Mouse (Mus musculus) ES-E14 (cell line): Measurements from ENCODE around the gene Elfn1. TPM values are rescaled to one million over a fixed set of nuclear protein-coding genes. Genes with fewer than 3 reads are reported as not detected.

Experiments used
- DNase-seq: peaks from one replicate; pipeline ENCODE4 v3.0.0-alpha.2; 2013; ENCODE audit warnings: low read depth, low spot score
- H3K27ac ChIP-seq: 2 replicates; pipeline ENCODE4 v1.5.1; 2012; ENCODE audit warnings: low read depth, mild to moderate bottlenecking, low read length, moderate library complexity, mixed read lengths; ENCODE audit not compliant: poor library complexity, insufficient read depth, severe bottlenecking
- H3K36me3 ChIP-seq: 2 replicates; pipeline ENCODE4 v1.6.1; 2012; ENCODE audit warnings: mild to moderate bottlenecking, low read length, moderate library complexity, mixed read lengths; ENCODE audit not compliant: control insufficient read depth, poor library complexity, insufficient read depth, severe bottlenecking
- H3K4me1 ChIP-seq, 2 experiments: fragments of 150-350 bp in 1 of 2; sonication (generic) in 1 of 2; 2 replicates each; pipeline ENCODE4 v1.6.1; 2012; ENCODE audit warnings: low read length in 2 of 2, mild to moderate bottlenecking in 1 of 2, mixed read lengths in 1 of 2; ENCODE audit not compliant: control insufficient read depth in 2 of 2, insufficient read depth in 2 of 2, poor library complexity in 1 of 2
- H3K4me3 ChIP-seq, 2 experiments: fragments of 150-350 bp in 1 of 2; sonication (generic) in 1 of 2; 2 replicates each; pipeline ENCODE4 v1.5.1; 2012; ENCODE audit warnings: low read length in 2 of 2, low read depth in 1 of 2, mild to moderate bottlenecking in 1 of 2, mixed read lengths in 1 of 2; ENCODE audit not compliant: insufficient read depth in 1 of 2, poor library complexity in 1 of 2, severe bottlenecking in 1 of 2
- H3K9ac ChIP-seq: 2 replicates; pipeline ENCODE4 v1.6.1; 2012; ENCODE audit warnings: low read depth, mild to moderate bottlenecking, low read length, mixed read lengths; ENCODE audit not compliant: poor library complexity, insufficient read depth, severe bottlenecking
- H3K9me3 ChIP-seq: fragments of 150-350 bp; sonication (generic); 2 replicates; pipeline ENCODE4 v1.6.1; 2012; ENCODE audit warnings: low read depth, mild to moderate bottlenecking, low read length; ENCODE audit not compliant: control insufficient read depth, insufficient read depth
- CHD2 ChIP-seq: IDR thresholded peaks from 2 replicates; pipeline ENCODE4 v1.6.1; 2014; ENCODE audit warnings: mild to moderate bottlenecking, low read depth, low read length, inconsistent platforms
- HCFC1 ChIP-seq: IDR thresholded peaks from 2 replicates; pipeline ENCODE4 v1.6.1; 2012; ENCODE audit warnings: low read length, inconsistent platforms, borderline replicate concordance; ENCODE audit not compliant: insufficient read depth
- MAFK ChIP-seq: IDR thresholded peaks from 2 replicates; pipeline ENCODE4 v1.6.1; 2014; ENCODE audit warnings: mild to moderate bottlenecking, low read depth, low read length, inconsistent platforms; ENCODE audit not compliant: insufficient read depth
- ZC3H11A ChIP-seq: IDR thresholded peaks from 2 replicates; pipeline ENCODE4 v1.6.1; 2012; ENCODE audit warnings: low read depth, mild to moderate bottlenecking, inconsistent platforms, low read length, borderline replicate concordance
- ZNF384 ChIP-seq: IDR thresholded peaks from 2 replicates; pipeline ENCODE4 v1.6.1; 2012; ENCODE audit warnings: low read depth, low read length, inconsistent platforms
- in situ Hi-C, 2 experiments: fragments of 600-800 bp; cut with MboI; formaldehyde crosslinking; loops; one replicate each; pipeline ENCODE4 v1.15.1; 2025; ENCODE audit warnings: low sequenced_read_pairs in 2 of 2, inconsistent platforms in 1 of 2; ENCODE audit not compliant: unreplicated experiment in 2 of 2
- total RNA-seq: library from RNA; depleted of rRNA; stranded (reverse); fragments of 300-350 nt; gene quantifications from 2 replicates; pipeline ENCODE4 v1.2.3, GENCODE M21; 2012

Gene Elfn1
- total RNA-seq, 1 experiment, result 1.1 TPM

GRCm38 (mm10) chr5:139949363-139949762 lies 41.6 kb downstream of the Elfn1 start:
- H3K9ac ChIP-seq, result peak overlapping the region; percentile 61
- TF ChIP-seq ZNF384, result no peak
- H3K36me3 ChIP-seq, result no peaks in the 10 kb centered on the region
- DNase-seq, result no peak
- H3K9me3 ChIP-seq, result no peaks in the 10 kb centered on the region
- peak overlapping the region; percentile 27; the same call in 1 of the 2 replicates for H3K27ac ChIP-seq
- H3K4me3 ChIP-seq, result peak overlapping the region in 1 of 2 experiments; percentile 5; a peak in 1 of 4 replicates
- H3K4me1 ChIP-seq, result peaks cover 2 to 24% of the 10 kb centered on the region in 2 experiments; a peak in 2 of 4 replicates
- in situ Hi-C loops, result no loop called here

DNA sequence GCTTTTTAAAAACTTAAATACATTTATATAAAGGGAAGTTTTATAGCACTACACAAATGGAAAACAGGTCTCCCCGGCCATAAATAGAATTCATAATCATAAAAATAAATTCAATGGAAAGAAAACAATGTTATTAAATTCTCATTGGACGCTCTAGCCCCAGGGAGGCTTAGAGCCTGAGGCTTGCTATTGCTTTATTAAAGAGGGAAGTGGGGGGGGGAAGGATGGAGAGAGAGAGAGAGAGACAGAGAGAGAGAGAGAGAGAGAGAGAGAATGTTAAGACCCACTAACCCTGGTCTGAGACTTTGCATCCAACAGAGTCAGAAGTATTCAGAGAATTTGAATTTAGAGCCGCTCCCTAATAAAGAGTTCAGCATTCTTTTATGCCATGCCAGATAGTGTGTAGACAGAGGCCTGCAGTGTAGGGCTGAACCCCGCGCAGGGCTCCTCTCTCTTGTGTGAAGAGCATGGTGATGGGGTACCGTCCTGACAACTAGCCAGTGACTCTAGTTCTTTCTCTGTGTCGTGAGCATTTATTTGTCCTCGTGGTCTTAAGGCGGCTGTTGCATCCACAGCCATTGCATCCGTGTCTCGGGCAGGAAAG lies 42.3 kb downstream of the Elfn1 start:
- no peak for TF ChIP-seq ZC3H11A
- TF ChIP-seq HCFC1, result no peak
- TF ChIP-seq CHD2, result no peak
- TF ChIP-seq MAFK, result no peak
- TF ChIP-seq ZNF384, result no peak
- in situ Hi-C loops, result no loop called here
- Histone ChIP-seq H3K4me3 (no peak overlapping the region), H3K27ac (no peak overlapping the region), H3K4me1 (peaks cover 0 to 20% of the 10 kb centered on the region in 2 experiments; a peak in 2 of 4 replicates), H3K36me3 (no peaks in the 10 kb centered on the region), H3K9ac (peak overlapping the region; percentile 5; the same call in 1 of the 2 replicates), H3K9me3 (no peaks in the 10 kb centered on the region)
- DNase-seq, result no peak

- Histone ChIP-seq H3K9me3 (no peaks in the 10 kb centered on the region), H3K4me1 (peaks cover 0 to 2% of the 10 kb centered on the region in 2 experiments; a peak in 1 of 4 replicates), H3K27ac (no peak overlapping the region), H3K36me3 (no peaks in the 10 kb centered on the region), H3K9ac (no peak overlapping the region), H3K4me3 (no peak overlapping the region)
- in situ Hi-C loops, result no loop called here
- no peak for DNase-seq
- TF ChIP-seq ZNF384, result no peak
- TF ChIP-seq CHD2, result no peak
- TF ChIP-seq ZC3H11A, result no peak
- no peak for TF ChIP-seq MAFK
- no peak for TF ChIP-seq HCFC1
These were observed 49.1 kb downstream of the Elfn1 start for GRCm38 (mm10) chr5:139956859-139957258.

- no peak overlapping the region for H3K9ac ChIP-seq
- no peak overlapping the region for H3K27ac ChIP-seq
- no peak overlapping the region for H3K4me3 ChIP-seq
- H3K36me3 ChIP-seq, result no peaks in the 10 kb centered on the region
- DNase-seq, result no peak
- H3K4me1 ChIP-seq, result no peaks in the 10 kb centered on the region
- H3K9me3 ChIP-seq, result no peaks in the 10 kb centered on the region
- in situ Hi-C loops, result no loop called here
- no peak for TF ChIP-seq HCFC1
- no peak for TF ChIP-seq MAFK
- TF ChIP-seq ZC3H11A, result no peak
- TF ChIP-seq ZNF384, result no peak
- no peak for TF ChIP-seq CHD2
These were observed 52.0 kb downstream of the Elfn1 start for GRCm38 (mm10) chr5:139959741-139960140.

DNA sequence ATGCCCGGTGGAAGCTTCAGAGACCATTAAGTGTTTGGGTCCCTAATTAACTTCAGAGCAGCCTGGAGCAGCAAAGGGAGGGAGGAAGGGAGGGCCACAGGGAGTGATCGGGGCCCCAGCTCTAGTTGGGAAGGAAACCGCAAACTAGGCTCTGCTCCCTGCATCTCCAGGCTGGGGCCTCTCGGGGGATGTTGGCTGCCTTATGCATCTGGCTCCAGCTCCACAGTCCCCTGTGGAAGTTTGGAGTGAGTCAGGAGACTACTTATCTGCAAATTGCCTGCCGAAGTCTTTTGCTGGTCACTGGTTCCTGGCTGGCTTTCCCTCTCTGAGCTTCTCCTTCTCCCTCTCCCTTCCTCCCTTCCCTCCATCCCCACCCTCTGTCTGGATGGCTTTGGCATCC lies 56.6 kb downstream of the Elfn1 start:
- no peak overlapping the region for H3K9ac ChIP-seq
- DNase-seq, result no peak
- H3K4me1 ChIP-seq, result peaks cover 0 to 6% of the 10 kb centered on the region in 2 experiments; a peak in 1 of 4 replicates
- H3K36me3 ChIP-seq, result no peaks in the 10 kb centered on the region
- TF ChIP-seq ZNF384 (no peak), CHD2 (no peak), MAFK (no peak), ZC3H11A (no peak), HCFC1 (no peak)
- H3K9me3 ChIP-seq, result no peaks in the 10 kb centered on the region
- no peak overlapping the region for H3K4me3 ChIP-seq
- in situ Hi-C loops, result no loop called here
- no peak overlapping the region for H3K27ac ChIP-seq
